Mouse (Mus musculus) heart, embryonic 15.5 days (tissue): ENCODE measurements around the gene Rab36. TPM values are rescaled to one million over a fixed set of nuclear protein-coding genes. Genes with fewer than 3 reads are reported as not detected.
"Not testable (repeated sequence)": the region's sequence is repeated elsewhere in the genome, so short reads cannot be mapped to it uniquely, and the experiment has no call there.

Experiments used
- ATAC-seq: fragments of 200-750 bp; cut with Nextera tagmentation; replicated peaks from 2 replicates; pipeline ENCODE4 v1.8.0; 2017; ENCODE audit warnings: low read depth, moderate TSS enrichment; ENCODE audit not compliant: insufficient number of reproducible peaks, insufficient read depth, low FRiP score
- H3K27ac ChIP-seq: fragments of 300-500 bp; sonication (generic); 2 replicates; pipeline ENCODE4 v1.5.1; 2015; ENCODE audit warnings: mild to moderate bottlenecking, inconsistent platforms
- H3K27me3 ChIP-seq: fragments of 300-500 bp; sonication (generic); 2 replicates; pipeline ENCODE4 v1.6.1; 2015; ENCODE audit warnings: inconsistent platforms
- H3K36me3 ChIP-seq: fragments of 300-500 bp; sonication (generic); 2 replicates; pipeline ENCODE4 v1.6.1; 2015; ENCODE audit warnings: mild to moderate bottlenecking, inconsistent platforms
- H3K4me1 ChIP-seq: fragments of 300-500 bp; sonication (generic); replicated peaks from 2 replicates; pipeline ENCODE4 v1.6.1; 2015; ENCODE audit warnings: inconsistent platforms
- H3K4me2 ChIP-seq: fragments of 300-500 bp; sonication (generic); 2 replicates; pipeline ENCODE4 v1.6.1; 2015; ENCODE audit warnings: inconsistent platforms, mild to moderate bottlenecking, moderate library complexity
- H3K4me3 ChIP-seq: fragments of 300-500 bp; sonication (generic); 2 replicates; pipeline ENCODE4 v1.5.1; 2015; ENCODE audit warnings: mild to moderate bottlenecking, inconsistent platforms
- H3K9ac ChIP-seq: fragments of 300-500 bp; sonication (generic); 2 replicates; pipeline ENCODE4 v1.6.1; 2015; ENCODE audit warnings: mild to moderate bottlenecking, inconsistent platforms
- H3K9me3 ChIP-seq: fragments of 300-500 bp; sonication (generic); replicated peaks from 2 replicates; pipeline ENCODE4 v1.6.1; 2016; ENCODE audit warnings: inconsistent platforms
- WGBS: fragments of 180-500 bp; shearing (Covaris S2); methylation state at CpG from one replicate; pipeline ENCODE4 v1.1.7; 2015; ENCODE audit warnings: mixed read lengths; 5-methylcytosine and 5-hydroxymethylcytosine counted together
- polyA plus RNA-seq: library from polyadenylated mRNA; unstranded; fragments of >200 nt; fragmentation: Nextera tagmentation; extraction: Ambion mirVana; gene quantifications from 2 replicates; pipeline ENCODE4 v1.2.1, GENCODE M21; 2015

The Rab36 gene
- polyA plus RNA-seq, 1 experiment from 2014 or later = 2.2 TPM

DNA sequence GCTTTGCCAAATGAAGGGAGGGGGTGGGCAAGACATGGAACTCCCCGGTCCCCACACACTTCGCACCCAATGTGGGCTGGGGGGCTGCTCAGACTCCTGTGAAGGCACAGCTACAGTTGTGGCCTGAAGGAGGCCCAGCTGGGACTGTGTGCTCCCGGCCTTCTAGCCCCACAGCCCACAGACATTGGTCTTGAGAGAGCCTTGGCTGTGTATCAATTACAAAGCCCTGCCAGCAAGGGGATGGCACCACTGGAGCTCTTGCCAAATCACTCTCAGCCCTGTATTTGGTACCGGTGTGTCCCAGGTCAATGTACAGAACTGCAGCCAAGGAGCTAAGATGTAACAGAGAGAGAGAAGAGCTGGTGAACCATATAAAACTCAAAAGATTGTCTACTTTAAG, 20.4 kb upstream of the Rab36 start:
- H3K9ac ChIP-seq = no peak overlapping the region
- H3K4me2 ChIP-seq = no peak overlapping the region
- no peaks in the 10 kb centered on the region for H3K4me1 ChIP-seq
- H3K36me3 ChIP-seq = no peaks in the 10 kb centered on the region
- no peaks in the 10 kb centered on the region for H3K9me3 ChIP-seq
- H3K4me3 ChIP-seq = no peak overlapping the region
- WGBS = 81% methylated on average over 4 of the region's 4 CpGs
- H3K27me3 ChIP-seq = peaks cover 1% of the 10 kb centered on the region; the same call in 1 of the 2 replicates
- ATAC-seq = no peak
- H3K27ac ChIP-seq = no peak overlapping the region

DNA sequence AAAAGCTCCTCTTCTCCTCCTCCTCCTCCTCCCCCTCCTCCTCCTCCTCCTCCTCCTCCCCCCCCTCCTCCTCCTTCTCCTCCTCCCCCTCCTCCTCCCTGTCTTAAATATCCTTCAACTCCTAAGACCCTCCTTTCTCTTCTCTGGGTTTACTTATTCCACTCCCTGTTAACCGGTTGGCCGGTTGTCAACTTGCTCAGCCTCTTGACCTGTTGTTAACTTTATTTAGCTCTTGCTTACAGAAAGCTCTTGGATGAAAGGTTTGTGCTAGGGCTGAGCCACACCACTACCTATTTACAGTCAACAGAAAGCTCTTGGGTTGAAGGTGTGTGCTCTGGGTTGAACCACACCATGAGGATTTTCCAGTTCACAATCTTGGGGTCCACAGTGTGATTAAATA, 16.6 kb upstream of the Rab36 start:
- ATAC-seq = no peak

DNA sequence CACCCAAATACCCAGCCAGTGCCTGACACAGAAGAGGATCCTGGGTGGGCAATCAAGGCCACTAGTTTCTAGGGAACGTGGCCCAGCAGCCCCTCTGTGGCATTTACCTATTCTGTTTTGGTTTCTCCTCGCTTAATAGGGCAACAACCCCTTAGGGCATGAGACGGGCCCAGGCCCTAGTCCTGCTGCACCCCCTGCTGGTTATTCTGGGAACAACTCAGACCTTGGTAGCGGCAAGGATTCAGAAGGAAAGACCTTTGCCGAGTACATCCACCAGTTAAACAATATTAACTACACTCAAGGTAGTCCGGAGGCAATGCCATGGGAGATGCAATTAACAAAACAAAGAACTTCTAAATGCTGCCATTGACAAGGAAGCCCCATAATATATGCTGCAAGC, 15.7 kb upstream of the Rab36 start:
- H3K36me3 ChIP-seq = no peaks in the 10 kb centered on the region
- H3K9ac ChIP-seq = no peak overlapping the region
- H3K27me3 ChIP-seq = peaks cover 10% of the 10 kb centered on the region
- H3K4me3 ChIP-seq = no peak overlapping the region
- no peaks in the 10 kb centered on the region for H3K4me1 ChIP-seq
- H3K9me3 ChIP-seq = no peaks in the 10 kb centered on the region
- ATAC-seq = no peak
- WGBS = 11% methylated on average over 6 of the region's 6 CpGs
- no peak overlapping the region for H3K27ac ChIP-seq
- no peak overlapping the region for H3K4me2 ChIP-seq

More for the DNA sequence above, 16.6 kb upstream of the Rab36 start:
- no peak overlapping the region for H3K27ac ChIP-seq
- H3K36me3 ChIP-seq = no peaks in the 10 kb centered on the region
- H3K27me3 ChIP-seq = peaks cover 10% of the 10 kb centered on the region
- H3K4me1 ChIP-seq = no peaks in the 10 kb centered on the region
- no peak overlapping the region for H3K9ac ChIP-seq
- no peak overlapping the region for H3K4me3 ChIP-seq
- no peaks in the 10 kb centered on the region for H3K9me3 ChIP-seq
- H3K4me2 ChIP-seq = no peak overlapping the region
- 65% methylated on average over 2 of the region's 2 CpGs for WGBS

DNA sequence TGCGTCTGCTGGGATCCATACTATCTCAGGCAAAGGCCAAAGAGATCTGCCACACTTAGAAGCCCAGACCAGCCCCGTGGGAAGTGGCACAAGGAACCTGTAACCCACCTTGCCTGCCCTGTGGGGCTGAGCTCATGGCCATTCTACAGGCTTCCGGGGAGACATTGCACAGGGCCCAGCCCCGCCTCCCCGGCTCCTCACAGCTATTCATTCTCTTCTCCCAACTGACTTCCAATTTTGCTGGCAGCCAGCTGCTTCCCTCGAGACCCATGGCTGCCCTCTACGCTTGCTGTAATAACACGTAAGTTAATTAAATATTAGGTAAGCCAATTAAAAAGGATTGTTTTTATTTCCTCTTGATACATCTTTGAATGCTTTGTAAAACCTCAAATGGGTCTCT, 10.4 kb upstream of the Rab36 start:
- Histone ChIP-seq H3K4me2 (no peak overlapping the region), H3K27ac (no peak overlapping the region), H3K9ac (no peak overlapping the region), H3K4me3 (no peak overlapping the region), H3K36me3 (no peaks in the 10 kb centered on the region), H3K4me1 (no peaks in the 10 kb centered on the region), H3K9me3 (no peaks in the 10 kb centered on the region), H3K27me3 (peaks cover 13% of the 10 kb centered on the region)
- WGBS = 73% methylated on average over 8 of the region's 8 CpGs
- ATAC-seq = no peak

DNA sequence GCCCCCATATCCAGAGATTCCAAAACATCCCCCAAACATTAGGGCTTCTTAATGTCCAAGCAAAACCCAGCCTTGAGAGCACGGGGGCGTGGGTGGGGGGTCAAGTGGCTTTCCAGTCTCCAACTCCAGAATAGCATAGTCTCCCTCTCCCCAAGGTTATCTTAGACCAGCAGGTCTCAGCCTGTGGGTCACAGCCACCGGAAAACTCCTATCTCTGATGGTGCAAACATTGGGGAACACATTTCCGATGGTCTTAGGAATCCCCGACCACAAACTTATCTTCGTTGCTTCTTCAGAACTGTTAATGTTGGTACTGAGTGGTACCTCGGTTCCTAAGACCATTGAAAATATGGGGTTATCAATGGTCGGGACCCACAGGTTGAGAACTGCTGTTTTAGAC, 8.1 kb upstream of the Rab36 start:
- H3K27me3 ChIP-seq = 0 out of 2 replicates have a peak, but pooled peaks cover 4% of the 10 kb centered on the region
- no peak overlapping the region for H3K4me3 ChIP-seq
- H3K4me2 ChIP-seq = no peak overlapping the region
- H3K9me3 ChIP-seq = no peaks in the 10 kb centered on the region
- ATAC-seq = no peak
- WGBS = 66% methylated on average over 8 of the region's 8 CpGs
- no peak overlapping the region for H3K9ac ChIP-seq
- peaks cover 4% of the 10 kb centered on the region for H3K4me1 ChIP-seq
- no peak overlapping the region for H3K27ac ChIP-seq
- no peaks in the 10 kb centered on the region for H3K36me3 ChIP-seq

- 90% methylated on average over 3 of the region's 3 CpGs for WGBS
- ATAC-seq = no peak
- 0 out of 2 replicates have a peak, but pooled peaks cover 4% of the 10 kb centered on the region for H3K27me3 ChIP-seq
- no peak overlapping the region for H3K4me2 ChIP-seq
- peaks cover 4% of the 10 kb centered on the region for H3K4me1 ChIP-seq
- no peak overlapping the region for H3K27ac ChIP-seq
- no peak overlapping the region for H3K9ac ChIP-seq
- no peaks in the 10 kb centered on the region for H3K9me3 ChIP-seq
- H3K36me3 ChIP-seq = no peaks in the 10 kb centered on the region
- H3K4me3 ChIP-seq = no peak overlapping the region
Observed at GRCm38 (mm10) chr10:75029677-75030076, 7.2 kb upstream of the Rab36 start.

GRCm38 (mm10) chr10:75030234-75030633, 6.6 kb upstream of the Rab36 start:
- 71% methylated on average over 3 of the region's 3 CpGs for WGBS
- H3K27ac ChIP-seq = no peak overlapping the region

GRCm38 (mm10) chr10:75031345-75032114, 5.3 kb upstream of the Rab36 start:
- no peak for ATAC-seq
- 55% methylated on average over 5 of the region's 5 CpGs for WGBS
- H3K9ac ChIP-seq = no peak overlapping the region

More at GRCm38 (mm10) chr10:75030234-75030633, 6.6 kb upstream of the Rab36 start:
- Histone ChIP-seq H3K9ac (no peak overlapping the region), H3K36me3 (no peaks in the 10 kb centered on the region), H3K27me3 (0 out of 2 replicates have a peak, but pooled peaks cover 4% of the 10 kb centered on the region), H3K4me2 (no peak overlapping the region), H3K4me1 (peaks cover 4% of the 10 kb centered on the region), H3K4me3 (no peak overlapping the region), H3K9me3 (no peaks in the 10 kb centered on the region)
- no peak for ATAC-seq

GRCm38 (mm10) chr10:75032395-75032794, 4.5 kb upstream of the Rab36 start, which contains the start of gene Rsph14:
Rsph14 (minus strand) TSS chr10:75032586.
- no peaks in the 10 kb centered on the region for H3K36me3 ChIP-seq
- H3K27ac ChIP-seq = no peak within 1 kb of the TSS
- no peak within 1 kb of the TSS for H3K9ac ChIP-seq
- no peak for ATAC-seq
- H3K27me3 ChIP-seq = 0 out of 2 replicates have a peak, but pooled peaks cover 4% of the 10 kb centered on the region
- no peak within 1 kb of the TSS for H3K4me2 ChIP-seq
- H3K9me3 ChIP-seq = no peaks in the 10 kb centered on the region
- no peak within 1 kb of the TSS for H3K4me3 ChIP-seq
- H3K4me1 ChIP-seq = peaks cover 9% of the 10 kb centered on the region
- WGBS = 30% methylated on average over 10 of the region's 10 CpGs

More at GRCm38 (mm10) chr10:75031345-75032114, 5.3 kb upstream of the Rab36 start:
- H3K27me3 ChIP-seq = 0 out of 2 replicates have a peak, but pooled peaks cover 4% of the 10 kb centered on the region
- H3K9me3 ChIP-seq = no peaks in the 10 kb centered on the region
- H3K4me2 ChIP-seq = no peak overlapping the region
- no peaks in the 10 kb centered on the region for H3K36me3 ChIP-seq
- H3K4me1 ChIP-seq = peaks cover 6% of the 10 kb centered on the region
- no peak overlapping the region for H3K4me3 ChIP-seq
- H3K27ac ChIP-seq = no peak overlapping the region

- H3K27ac ChIP-seq, H3K36me3 ChIP-seq, H3K9ac ChIP-seq, H3K4me3 ChIP-seq, H3K9me3 ChIP-seq, H3K4me2 ChIP-seq, H3K27me3 ChIP-seq, H3K4me1 ChIP-seq, ATAC-seq: not testable (repeated sequence)
- 16% methylated on average over 1 of the region's 1 CpGs for WGBS
Observed at GRCm38 (mm10) chr10:75042060-75042459, 5.2 kb downstream of the Rab36 start.

GRCm38 (mm10) chr10:75044459-75044858, 7.6 kb downstream of the Rab36 start:
- Histone ChIP-seq H3K27me3 (no peaks in the 10 kb centered on the region), H3K9ac (no peak overlapping the region), H3K9me3 (no peaks in the 10 kb centered on the region), H3K4me1 (no peaks in the 10 kb centered on the region), H3K27ac (no peak overlapping the region), H3K36me3 (no peaks in the 10 kb centered on the region), H3K4me3 (no peak overlapping the region), H3K4me2 (no peak overlapping the region)
- no peak for ATAC-seq
- 29% methylated on average over 7 of the region's 7 CpGs for WGBS

DNA sequence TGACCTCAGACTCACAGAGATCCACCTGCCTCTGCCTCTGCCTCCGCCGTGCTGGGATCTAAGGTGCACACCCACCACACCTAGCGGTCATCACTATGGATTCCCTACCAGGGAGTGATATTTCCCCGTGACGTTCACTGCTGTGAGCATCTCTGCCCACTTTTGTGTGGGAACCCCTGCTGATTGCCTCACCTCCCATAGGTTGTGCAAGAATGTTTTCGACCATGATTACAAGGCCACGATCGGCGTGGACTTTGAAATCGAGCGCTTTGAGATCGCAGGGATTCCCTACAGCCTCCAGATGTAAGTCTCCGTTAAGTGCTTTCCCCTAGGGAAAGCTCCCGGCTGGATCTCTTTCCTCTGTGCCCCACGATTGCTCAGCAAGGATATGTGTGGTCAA, 9.0 kb downstream of the Rab36 start:
- H3K27ac ChIP-seq = no peak overlapping the region
- 88% methylated on average over 15 of the region's 15 CpGs for WGBS
- H3K4me2 ChIP-seq = no peak overlapping the region
- H3K4me3 ChIP-seq = no peak overlapping the region
- H3K9me3 ChIP-seq = no peaks in the 10 kb centered on the region
- no peak for ATAC-seq
- peaks cover 5% of the 10 kb centered on the region; the same call in 1 of the 2 replicates for H3K27me3 ChIP-seq
- no peak overlapping the region for H3K9ac ChIP-seq
- no peaks in the 10 kb centered on the region for H3K36me3 ChIP-seq
- H3K4me1 ChIP-seq = no peaks in the 10 kb centered on the region
